Mouse (Mus musculus) hematopoietic stem cell, adult 5-6 weeks (primary cell): ENCODE results near the gene Mapkap1. TPM values are rescaled to one million over a fixed set of nuclear protein-coding genes. Genes with fewer than 3 reads are reported as not detected.

Experiments
- ATAC-seq, 2 experiments: fragments of 125-278 bp in 1 of 2; replicated peaks in 1 of 2; 2 replicates each; pipeline ENCODE4 v1.8.0; 2016 to 2017; ENCODE audit warnings: inconsistent platforms in 2 of 2, mild to moderate bottlenecking in 2 of 2, moderate number of reproducible peaks in 2 of 2, low read depth in 1 of 2, moderate TSS enrichment in 1 of 2; ENCODE audit not compliant: low FRiP score in 2 of 2, poor library complexity in 2 of 2, severe bottlenecking in 2 of 2, insufficient read depth in 1 of 2, low TSS enrichment in 1 of 2
- total RNA-seq: library from RNA; stranded (forward); fragments of 172-1452, 232-1000 nt; gene quantifications from 2 replicates; pipeline ENCODE4 v1.2.3, GENCODE M21; 2017

The Mapkap1 gene
- total RNA-seq, 1 experiment from 2014 or later: 59.8 TPM

GRCm38 (mm10) chr2:34600734-34601133 lies 194.2 kb downstream of the Mapkap1 start:
- ATAC-seq: 0 out of 4 replicates have a peak, but pooled peaks of 1 of the 2 experiments have one; percentile 28

- ATAC-seq: no peak
Observed at GRCm38 (mm10) chr2:34602111-34602541, 195.6 kb downstream of the Mapkap1 start.

- ATAC-seq: no peak
Observed at GRCm38 (mm10) chr2:34602896-34603295, 196.3 kb downstream of the Mapkap1 start.

- ATAC-seq: no peak
Observed at GRCm38 (mm10) chr2:34603653-34604214, 197.2 kb downstream of the Mapkap1 start.

GRCm38 (mm10) chr2:34605040-34605439 lies 198.5 kb downstream of the Mapkap1 start:
- no peak for ATAC-seq

- no peak for ATAC-seq
Observed at GRCm38 (mm10) chr2:34608917-34609316, 202.3 kb downstream of the Mapkap1 start.

- no peak for ATAC-seq
Observed at GRCm38 (mm10) chr2:34609516-34609915, 202.9 kb downstream of the Mapkap1 start.

- ATAC-seq: no peak
Observed at GRCm38 (mm10) chr2:34620778-34621415, 214.3 kb downstream of the Mapkap1 start.

- no peak for ATAC-seq
Observed at GRCm38 (mm10) chr2:34621485-34621884, 214.9 kb downstream of the Mapkap1 start.

GRCm38 (mm10) chr2:34622518-34622917 lies 215.9 kb downstream of the Mapkap1 start:
- peak; percentile 74 to 86 for ATAC-seq

GRCm38 (mm10) chr2:34623181-34623580 lies 216.6 kb downstream of the Mapkap1 start:
- no peak for ATAC-seq

GRCm38 (mm10) chr2:34624076-34624475 lies 217.5 kb downstream of the Mapkap1 start:
- ATAC-seq: no peak

GRCm38 (mm10) chr2:34627328-34628226 lies 221.0 kb downstream of the Mapkap1 start:
- peak; percentile 54 to 70 for ATAC-seq

GRCm38 (mm10) chr2:34628903-34629540 lies 222.5 kb downstream of the Mapkap1 start:
- ATAC-seq: peak in 1 of 2 experiments; percentile 6; a peak in 2 of 4 replicates

GRCm38 (mm10) chr2:34629758-34630157 lies 223.2 kb downstream of the Mapkap1 start:
- ATAC-seq: no peak

- ATAC-seq: no peak
Observed at GRCm38 (mm10) chr2:34630445-34630844, 223.9 kb downstream of the Mapkap1 start.

GRCm38 (mm10) chr2:34632051-34632450 lies 225.5 kb downstream of the Mapkap1 start:
- no peak for ATAC-seq
